Mouse (Mus musculus) adrenal gland, postnatal 25 days (tissue): Measurements from ENCODE around the gene Myl7. TPM values are rescaled to one million over a fixed set of nuclear protein-coding genes. Genes with fewer than 3 reads are reported as not detected.
"Not testable (repeated sequence)": the region's sequence is repeated elsewhere in the genome, so short reads cannot be mapped to it uniquely, and the experiment has no call there.

Experiments
- DNase-seq: peaks from one replicate; pipeline ENCODE4 v3.0.0; 2021; ENCODE audit warnings: mixed read lengths
- long read RNA-seq: library from polyadenylated mRNA; stranded (forward); transcript quantifications from one replicate; pipeline ENCODE4 v2.0.0, GENCODE M21; 2021
- total RNA-seq: library from RNA; stranded (reverse); gene quantifications from 2 replicates; pipeline ENCODE4 v1.2.3, GENCODE M21; 2021

Gene Myl7
- total RNA-seq = not detected in 2 replicates
- long read RNA-seq = 0 reads

- no peak for DNase-seq
These were observed at the start of gene Myl7 for GRCm38 (mm10) chr11:5898531-5898930. TSS of gene Myl7 (minus strand) at chr11:5898782.

GRCm38 (mm10) chr11:5947796-5948195, 49.2 kb upstream of the Myl7 start:
- DNase-seq = no peak

- peak; percentile 49 for DNase-seq
These were observed 46.5 kb upstream of the Myl7 start for GRCm38 (mm10) chr11:5945096-5945495.

- DNase-seq = no peak
These were observed 44.4 kb upstream of the Myl7 start for GRCm38 (mm10) chr11:5942966-5943365.

GRCm38 (mm10) chr11:5934531-5934930, 35.9 kb upstream of the Myl7 start:
- not testable (repeated sequence) for DNase-seq

- DNase-seq = not testable (repeated sequence)
These were observed 33.4 kb upstream of the Myl7 start for GRCm38 (mm10) chr11:5931947-5932346.

- DNase-seq = no peak
These were observed 32.0 kb upstream of the Myl7 start for GRCm38 (mm10) chr11:5930578-5930977.

GRCm38 (mm10) chr11:5926696-5927220, 28.2 kb upstream of the Myl7 start:
- no peak for DNase-seq

GRCm38 (mm10) chr11:5924699-5925098, 26.1 kb upstream of the Myl7 start:
- no peak for DNase-seq

GRCm38 (mm10) chr11:5920323-5920960, 21.9 kb upstream of the Myl7 start:
- DNase-seq = no peak

- DNase-seq = no peak
These were observed 21.0 kb upstream of the Myl7 start for GRCm38 (mm10) chr11:5919606-5920005.

- no peak for DNase-seq
These were observed 19.5 kb upstream of the Myl7 start for GRCm38 (mm10) chr11:5918111-5918510.

- DNase-seq = no peak
These were observed 17.6 kb upstream of the Myl7 start for GRCm38 (mm10) chr11:5916178-5916548.

GRCm38 (mm10) chr11:5915429-5916177, 17.0 kb upstream of the Myl7 start:
- DNase-seq = no peak

- no peak for DNase-seq
These were observed 16.4 kb upstream of the Myl7 start for GRCm38 (mm10) chr11:5914940-5915339.

GRCm38 (mm10) chr11:5913936-5914335, 15.4 kb upstream of the Myl7 start:
- DNase-seq = no peak

- DNase-seq = no peak
These were observed 14.7 kb upstream of the Myl7 start for GRCm38 (mm10) chr11:5913256-5913655.

- DNase-seq = peak; percentile 50
These were observed 14.1 kb upstream of the Myl7 start for GRCm38 (mm10) chr11:5912635-5913034.

- no peak for DNase-seq
These were observed 10.1 kb upstream of the Myl7 start for GRCm38 (mm10) chr11:5908642-5909041.

- no peak for DNase-seq
These were observed 8.5 kb upstream of the Myl7 start for GRCm38 (mm10) chr11:5907096-5907495.

- DNase-seq = no peak
These were observed 7.4 kb upstream of the Myl7 start for GRCm38 (mm10) chr11:5905778-5906518.

GRCm38 (mm10) chr11:5904871-5905270, 6.3 kb upstream of the Myl7 start:
- no peak for DNase-seq

- DNase-seq = no peak
These were observed 5.8 kb upstream of the Myl7 start for GRCm38 (mm10) chr11:5904357-5904756.
